Mouse (Mus musculus) heart, embryonic 12.5 days (tissue): ENCODE results near the gene Pus10. TPM values are rescaled to one million over a fixed set of nuclear protein-coding genes. Genes with fewer than 3 reads are reported as not detected.

Source experiments
- ATAC-seq: fragments of 200-750 bp; cut with Nextera tagmentation; 2 replicates; pipeline ENCODE4 v1.8.0; 2017; ENCODE audit warnings: moderate TSS enrichment, moderate library complexity; ENCODE audit not compliant: insufficient number of reproducible peaks, low FRiP score
- H3K27ac ChIP-seq: fragments of 300-500 bp; sonication (generic); 2 replicates; pipeline ENCODE4 v1.5.1; 2016; ENCODE audit warnings: mild to moderate bottlenecking, moderate library complexity; ENCODE audit not compliant: poor library complexity, severe bottlenecking
- H3K27me3 ChIP-seq: fragments of 300-500 bp; sonication (generic); replicated peaks from 2 replicates; pipeline ENCODE4 v1.6.1; 2016; ENCODE audit warnings: mild to moderate bottlenecking, moderate library complexity
- H3K36me3 ChIP-seq: fragments of 300-500 bp; sonication (generic); 2 replicates; pipeline ENCODE4 v1.6.1; 2016; ENCODE audit warnings: mild to moderate bottlenecking, moderate library complexity
- H3K4me1 ChIP-seq: fragments of 300-500 bp; sonication (generic); replicated peaks from 2 replicates; pipeline ENCODE4 v1.6.1; 2016; ENCODE audit warnings: mild to moderate bottlenecking
- H3K4me2 ChIP-seq: fragments of 300-500 bp; sonication (generic); 2 replicates; pipeline ENCODE4 v1.6.1; 2016; ENCODE audit warnings: mild to moderate bottlenecking, moderate library complexity
- H3K4me3 ChIP-seq: fragments of 300-500 bp; sonication (generic); 2 replicates; pipeline ENCODE4 v1.5.1; 2016; ENCODE audit warnings: mild to moderate bottlenecking
- H3K9ac ChIP-seq: fragments of 300-500 bp; sonication (generic); 2 replicates; pipeline ENCODE4 v1.6.1; 2016; ENCODE audit warnings: mild to moderate bottlenecking, moderate library complexity
- H3K9me3 ChIP-seq: fragments of 300-500 bp; sonication (generic); replicated peaks from 2 replicates; pipeline ENCODE4 v1.6.1; 2016; ENCODE audit warnings: mild to moderate bottlenecking, moderate library complexity
- WGBS: fragments of 180-500 bp; shearing (Covaris S2); methylation state at CpG from one replicate; pipeline ENCODE4 v1.1.7; 2016; 5-methylcytosine and 5-hydroxymethylcytosine counted together
- polyA plus RNA-seq: library from polyadenylated mRNA; unstranded; fragments of >200 nt; fragmentation: Nextera tagmentation; extraction: Ambion mirVana; gene quantifications from 2 replicates; pipeline ENCODE4 v1.2.1, GENCODE M21; 2016

The Pus10 gene
- polyA plus RNA-seq, 1 experiment from 2014 or later, result 18.5 TPM

- no peaks in the 10 kb centered on the region for H3K4me1 ChIP-seq
- H3K36me3 ChIP-seq, result no peaks in the 10 kb centered on the region
- H3K4me2 ChIP-seq, result no peak overlapping the region
- no peak overlapping the region for H3K4me3 ChIP-seq
- no peak overlapping the region for H3K9ac ChIP-seq
- WGBS, result 71% methylated on average over 3 of the region's 3 CpGs
- no peaks in the 10 kb centered on the region for H3K27me3 ChIP-seq
- no peak overlapping the region for H3K27ac ChIP-seq
- ATAC-seq, result no peak
- no peaks in the 10 kb centered on the region for H3K9me3 ChIP-seq
Measured at GRCm38 (mm10) chr11:23782038-23782437, 116.6 kb downstream of the Pus10 start.

Other genes with a start within 250 kb of the Pus10 start
- gene Ahsa2, start 167.6 kb upstream of the Pus10 start, polyA plus RNA-seq, result 72.4 and 75.0 TPM in 2 replicates
- not detected in 2 replicates for gene 1700093K21Rik, start 144.5 kb upstream of the Pus10 start, polyA plus RNA-seq
- 18.8 and 19.0 TPM in 2 replicates for gene 0610010F05Rik, start 32.0 kb upstream of the Pus10 start, polyA plus RNA-seq
- gene Pex13, start 285 bp downstream of the Pus10 start, polyA plus RNA-seq, result 29.6 and 32.3 TPM in 2 replicates
- gene Rel, start 105.3 kb downstream of the Pus10 start, polyA plus RNA-seq, result 2.2 and 3.1 TPM in 2 replicates
- 12.0 and 12.1 TPM in 2 replicates for gene Papolg, start 229.6 kb downstream of the Pus10 start, polyA plus RNA-seq